In genomic region chr3:108572309-108573010, GRCm38 (mm10) we compare ENCODE assay signal across 8 mouse cellular contexts. TPM values are rescaled to one million over a fixed set of nuclear protein-coding genes. Genes with fewer than 3 reads are reported as not detected.
DNase-seq lines count a peak whose midpoint lies in the region; ATAC-seq and TF ChIP-seq lines count a peak whose summit lies in the region.

No protein-coding gene starts in this region.

- no peaks in the 10 kb centered on the region for H3K27me3 ChIP-seq in neural tube, embryonic 12.5 days (replicated peaks)

- no peaks in the 10 kb centered on the region for H3K9me3 ChIP-seq in neural tube, embryonic 12.5 days

- no peak for TF ChIP-seq CTCF in left cerebral cortex, adult 2 months (IDR thresholded peaks at IDR 0.05)
- TF ChIP-seq CTCF in cortical plate, adult 2 months (IDR thresholded peaks at IDR 0.05; ENCODE audit: extremely low read depth, insufficient read depth, low read length) = no peak

- no peak for TF ChIP-seq POLR2A in cortical plate, adult 2 months (IDR thresholded peaks at IDR 0.05; ENCODE audit: extremely low read depth, insufficient read depth, low read length)

- peak overlapping the region; percentile 93 for H3K4me3 ChIP-seq in left cerebral cortex, adult 2 months
- peak overlapping the region; percentile 42; the same call in 1 of the 2 replicates for H3K4me3 ChIP-seq in cortical plate, adult 2 months (ENCODE audit: insufficient read depth, low read length)
- peak overlapping the region; percentile 63 for H3K4me3 ChIP-seq in neural tube, embryonic 12.5 days

- no peaks in the 10 kb centered on the region for H3K36me3 ChIP-seq in neural tube, embryonic 12.5 days

- peak overlapping the region; percentile 74 for H3K9ac ChIP-seq in neural tube, embryonic 12.5 days

- peaks cover 4% of the 10 kb centered on the region for H3K4me1 ChIP-seq in cortical plate, adult 2 months (ENCODE audit: control insufficient read depth, insufficient read depth, low read length)
- peaks cover 24% of the 10 kb centered on the region for H3K4me1 ChIP-seq in neural tube, embryonic 12.5 days

- peak overlapping the region; percentile 73 for H3K4me2 ChIP-seq in neural tube, embryonic 12.5 days (replicated peaks)

- H3K27ac ChIP-seq in left cerebral cortex, adult 2 months = no peak overlapping the region
- no peak overlapping the region for H3K27ac ChIP-seq in cortical plate, adult 2 months (ENCODE audit: insufficient read depth, low read length)
- H3K27ac ChIP-seq in neural tube, embryonic 12.5 days = no peak overlapping the region

- ATAC-seq in inflammation-experienced regulatory T-cells, adult 6 months = peak; percentile 1
- ATAC-seq in neural tube, embryonic 12.5 days (ENCODE audit: low FRiP score, low read depth) = no peak

- DNase-seq in left cerebral cortex, adult 2 months (ENCODE audit: extremely low spot score in 1 of 2, low spot score in 2 of 2) = no peak
- no peak for DNase-seq in left cerebral cortex, adult 18-20 months (ENCODE audit: low spot score in 2 of 2)
- no peak for DNase-seq in adrenal gland, postnatal 14 days
- no peak for DNase-seq in cerebellum, postnatal 14 days
- no peak for DNase-seq in cerebellum, adult 11-12 months

- 44% methylated on average over 18 of the region's 18 CpGs for WGBS in neural tube, embryonic 12.5 days

- intact Hi-C loops in left cerebral cortex, adult 2 months (cut with DNase I) = no loop called here

RNA-seq across cellular contexts. Expression of gene Taf13, which starts 1.0 kb away (rescaled TPM):
- 10 to 100 TPM; 24.9 to 25.0 TPM for total RNA-seq in left cerebral cortex, adult 2 months (2021)
- 10 to 100 TPM; 21.2 to 24.1 TPM for total RNA-seq in left cerebral cortex, adult 18-20 months (2021)
- polyA plus RNA-seq in cortical plate, adult 2 months (2012; rRNA removed) = 36.6 and 42.1 TPM in 2 replicates
- polyA plus RNA-seq in inflammation-experienced regulatory T-cells, adult 6 months (2017; shearing (Covaris generic)) = 10 to 100 TPM; 17.3 to 27.6 (median 26.4) TPM
- 72.6 and 77.8 TPM in 2 replicates for polyA plus RNA-seq in neural tube, embryonic 12.5 days (2016; fragmentation: Nextera tagmentation; extraction: Ambion mirVana)
- total RNA-seq in adrenal gland, postnatal 14 days (2021) = 23.5 and 29.5 TPM in 2 replicates

RNA-seq across cellular contexts. Expression of gene Tmem167b, which starts 10.2 kb away (rescaled TPM):
- 10 to 100 TPM; 40.9 to 46.1 TPM for total RNA-seq in left cerebral cortex, adult 2 months (2021)
- 10 to 100 TPM; 45.2 to 45.4 TPM for total RNA-seq in left cerebral cortex, adult 18-20 months (2021)
- polyA plus RNA-seq in cortical plate, adult 2 months (2012; rRNA removed) = 13.9 and 14.3 TPM in 2 replicates
- 10 to 100 TPM; 28.1 to 34.8 (median 29.9) TPM for polyA plus RNA-seq in inflammation-experienced regulatory T-cells, adult 6 months (2017; shearing (Covaris generic))
- 55.3 and 56.7 TPM in 2 replicates for polyA plus RNA-seq in neural tube, embryonic 12.5 days (2016; fragmentation: Nextera tagmentation; extraction: Ambion mirVana)
- total RNA-seq in adrenal gland, postnatal 14 days (2021) = 41.3 and 43.1 TPM in 2 replicates

RNA-seq across cellular contexts. Expression of gene Wdr47, which starts 18.6 kb away (rescaled TPM):
- total RNA-seq in left cerebral cortex, adult 2 months (2021) = 100 to 1,000 TPM; 125 to 135 TPM
- 100 to 1,000 TPM; 123 to 138 TPM for total RNA-seq in left cerebral cortex, adult 18-20 months (2021)
- 75.7 and 79.9 TPM in 2 replicates for polyA plus RNA-seq in cortical plate, adult 2 months (2012; rRNA removed)
- 1 to 10 TPM; 5.2 to 8.4 (median 8.2) TPM for polyA plus RNA-seq in inflammation-experienced regulatory T-cells, adult 6 months (2017; shearing (Covaris generic))
- 66.6 and 72.1 TPM in 2 replicates for polyA plus RNA-seq in neural tube, embryonic 12.5 days (2016; fragmentation: Nextera tagmentation; extraction: Ambion mirVana)
- total RNA-seq in adrenal gland, postnatal 14 days (2021) = 6.2 and 8.0 TPM in 2 replicates

RNA-seq across cellular contexts. Expression of gene 5330417C22Rik, which starts 36.1 kb away (rescaled TPM):
- 10 to 100 TPM; 33.5 to 35.2 TPM for total RNA-seq in left cerebral cortex, adult 2 months (2021)
- 10 to 100 TPM; 30.6 to 30.9 TPM for total RNA-seq in left cerebral cortex, adult 18-20 months (2021)
- polyA plus RNA-seq in cortical plate, adult 2 months (2012; rRNA removed) = 27.0 and 28.0 TPM in 2 replicates
- polyA plus RNA-seq in inflammation-experienced regulatory T-cells, adult 6 months (2017; shearing (Covaris generic)) = 1 to 10 TPM; 1.4 to 2.6 (median 2.4) TPM
- polyA plus RNA-seq in neural tube, embryonic 12.5 days (2016; fragmentation: Nextera tagmentation; extraction: Ambion mirVana) = 4.6 TPM in 2 replicates
- 1.5 and 4.7 TPM in 2 replicates for total RNA-seq in adrenal gland, postnatal 14 days (2021)

RNA-seq across cellular contexts. Expression of gene 1700013F07Rik, which starts 38.5 kb away (rescaled TPM):
- total RNA-seq in left cerebral cortex, adult 2 months (2021) = 1 to 10 TPM; 2.4 to 2.5 TPM
- 1 to 10 TPM in 1 of 2 experiments, under 1 TPM in 1; 1.00 to 2.8 TPM for total RNA-seq in left cerebral cortex, adult 18-20 months (2021)
- polyA plus RNA-seq in cortical plate, adult 2 months (2012; rRNA removed) = 2.5 and 3.4 TPM in 2 replicates
- polyA plus RNA-seq in inflammation-experienced regulatory T-cells, adult 6 months (2017; shearing (Covaris generic)) = not detected
- 0.32 TPM in 1 of 2 replicates, not detected in the other for polyA plus RNA-seq in neural tube, embryonic 12.5 days (2016; fragmentation: Nextera tagmentation; extraction: Ambion mirVana)
- not detected in 2 replicates for total RNA-seq in adrenal gland, postnatal 14 days (2021)

Comparison
In these comparisons a context has a peak if more than half of its experiments do, and no peak if none do; other contexts are left out.
1. H3K4me3 ChIP-seq: peak in every context shown above with its lines; median percentile 93 in left cerebral cortex, adult 2 months; 63 in neural tube, embryonic 12.5 days; 42 in cortical plate, adult 2 months.
2. RNA of gene Wdr47, which starts 18.6 kb away (total RNA-seq): 123 to 138 TPM in left cerebral cortex, adult 18-20 months and 125 to 135 TPM in left cerebral cortex, adult 2 months; 6.2 to 8.0 TPM in adrenal gland, postnatal 14 days; every median in the first group is over 10 times any median in the second.